Mouse (Mus musculus) embryonic facial prominence, embryonic 13.5 days (tissue): ENCODE measurements at regions not wholly inside any gene's neighbourhood (a gene's known extent, or its start where the extent isn't known, plus 50 kb on each side); places are given as distances from the start of the nearest gene placed in this dataset.

ENCODE experiments used
- ATAC-seq: fragments of 200-750 bp; cut with Nextera tagmentation; 2 replicates; pipeline ENCODE4 v1.8.0; 2017; ENCODE audit warnings: low read depth; ENCODE audit not compliant: insufficient number of reproducible peaks, insufficient read depth, low FRiP score, low TSS enrichment
- H3K27ac ChIP-seq: fragments of 300-500 bp; sonication (generic); 2 replicates; pipeline ENCODE4 v1.5.1; 2015; ENCODE audit warnings: moderate library complexity, mild to moderate bottlenecking, inconsistent platforms
- H3K27me3 ChIP-seq: fragments of 300-500 bp; sonication (generic); 2 replicates; pipeline ENCODE4 v1.6.1; 2015; ENCODE audit warnings: mild to moderate bottlenecking, inconsistent platforms
- H3K36me3 ChIP-seq: fragments of 300-500 bp; sonication (generic); 2 replicates; pipeline ENCODE4 v1.6.1; 2015; ENCODE audit warnings: mild to moderate bottlenecking, inconsistent platforms
- H3K4me1 ChIP-seq: fragments of 300-500 bp; sonication (generic); 2 replicates; pipeline ENCODE4 v1.6.1; 2015; ENCODE audit warnings: inconsistent platforms
- H3K4me2 ChIP-seq: fragments of 300-500 bp; sonication (generic); 2 replicates; pipeline ENCODE4 v1.6.1; 2015; ENCODE audit warnings: moderate library complexity, mild to moderate bottlenecking, inconsistent platforms
- H3K4me3 ChIP-seq: fragments of 300-500 bp; sonication (generic); 2 replicates; pipeline ENCODE4 v1.5.1; 2015; ENCODE audit warnings: mild to moderate bottlenecking, inconsistent platforms
- H3K9ac ChIP-seq: fragments of 300-500 bp; sonication (generic); 2 replicates; pipeline ENCODE4 v1.6.1; 2015; ENCODE audit warnings: mild to moderate bottlenecking, inconsistent platforms
- H3K9me3 ChIP-seq: fragments of 300-500 bp; sonication (generic); 2 replicates; pipeline ENCODE4 v1.6.1; 2016; ENCODE audit warnings: inconsistent platforms
- WGBS: fragments of 180-500 bp; shearing (Covaris S2); methylation state at CpG from one replicate; pipeline ENCODE4 v1.1.7; 2015; ENCODE audit warnings: mixed read lengths; 5-methylcytosine and 5-hydroxymethylcytosine counted together

- 0 out of 2 replicates have a peak, but pooled peaks cover 3% of the 10 kb centered on the region for H3K4me1 ChIP-seq
- H3K27ac ChIP-seq: no peak overlapping the region
- no peaks in the 10 kb centered on the region for H3K9me3 ChIP-seq
- H3K9ac ChIP-seq: no peak overlapping the region
- no peak overlapping the region for H3K4me2 ChIP-seq
- no peak for ATAC-seq
- H3K27me3 ChIP-seq: no peaks in the 10 kb centered on the region
- no peak overlapping the region for H3K4me3 ChIP-seq
- no peaks in the 10 kb centered on the region for H3K36me3 ChIP-seq
- WGBS: 37% methylated on average over 3 of the region's 3 CpGs
Observed at GRCm38 (mm10) chr5:28903805-28904320, 291.9 kb upstream of the Rnf32 start.

- Histone ChIP-seq H3K36me3 (no peaks in the 10 kb centered on the region), H3K4me2 (no peak overlapping the region), H3K27ac (no peak overlapping the region), H3K27me3 (no peaks in the 10 kb centered on the region), H3K9ac (no peak overlapping the region), H3K9me3 (no peaks in the 10 kb centered on the region), H3K4me3 (no peak overlapping the region), H3K4me1 (no peaks in the 10 kb centered on the region)
- 56% methylated on average over 10 of the region's 10 CpGs for WGBS
- no peak for ATAC-seq
Observed at GRCm38 (mm10) chr5:28892703-28893249, 303.0 kb upstream of the Rnf32 start.

DNA sequence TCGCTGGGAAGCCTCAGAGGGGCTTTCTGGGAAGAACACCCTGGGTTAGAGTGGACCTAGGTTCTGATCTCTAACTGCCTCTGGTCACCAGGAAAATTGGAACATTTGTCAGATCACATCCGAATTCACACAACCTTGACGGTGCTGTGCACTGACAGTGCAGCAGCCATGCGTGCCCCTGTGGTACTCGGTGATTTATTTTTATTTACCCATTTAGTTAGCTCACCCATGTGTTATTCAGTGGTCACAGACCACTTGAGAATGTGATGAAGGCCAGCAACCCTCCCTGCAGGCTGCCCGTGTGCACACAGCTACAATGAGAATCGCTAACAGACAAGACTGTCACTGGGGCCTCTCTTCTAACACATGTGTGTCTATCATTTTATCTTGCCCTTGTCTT, 303.8 kb upstream of the Rnf32 start:
- no peak overlapping the region for H3K9ac ChIP-seq
- 84% methylated on average over 7 of the region's 7 CpGs for WGBS

GRCm38 (mm10) chr5:28884746-28885365, 310.9 kb upstream of the Rnf32 start:
- Histone ChIP-seq H3K4me2 (no peak overlapping the region), H3K9ac (no peak overlapping the region), H3K36me3 (no peaks in the 10 kb centered on the region), H3K27me3 (no peaks in the 10 kb centered on the region), H3K4me3 (no peak overlapping the region), H3K4me1 (no peaks in the 10 kb centered on the region), H3K9me3 (no peaks in the 10 kb centered on the region), H3K27ac (no peak overlapping the region)
- 73% methylated on average over 5 of the region's 5 CpGs for WGBS
- no peak for ATAC-seq

More for the DNA sequence above, 303.8 kb upstream of the Rnf32 start:
- no peaks in the 10 kb centered on the region for H3K9me3 ChIP-seq
- no peaks in the 10 kb centered on the region for H3K4me1 ChIP-seq
- no peaks in the 10 kb centered on the region for H3K36me3 ChIP-seq
- no peak overlapping the region for H3K4me3 ChIP-seq
- H3K27me3 ChIP-seq: no peaks in the 10 kb centered on the region
- no peak overlapping the region for H3K4me2 ChIP-seq
- ATAC-seq: no peak
- no peak overlapping the region for H3K27ac ChIP-seq

DNA sequence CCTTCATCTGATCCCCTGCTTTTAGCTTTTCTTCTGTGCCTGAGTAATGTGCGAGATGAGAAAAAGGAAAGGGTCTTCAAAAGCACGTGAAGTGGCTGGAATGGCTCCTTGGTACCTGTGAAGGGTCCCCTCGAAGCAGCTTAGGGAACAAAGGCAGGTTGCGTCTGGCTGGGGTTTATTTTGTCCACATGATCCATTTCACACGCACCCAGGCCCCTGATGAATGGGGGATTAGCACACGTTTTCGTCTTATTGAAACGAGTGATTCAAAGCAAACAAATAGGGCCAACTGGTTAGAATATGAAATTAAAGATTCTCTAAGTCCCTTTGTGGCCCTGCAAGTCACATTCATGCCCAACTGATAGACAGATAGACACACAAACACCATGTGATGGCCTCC, 319.6 kb upstream of the Rnf32 start:
- Histone ChIP-seq H3K4me2 (no peak overlapping the region), H3K4me1 (no peaks in the 10 kb centered on the region), H3K36me3 (no peaks in the 10 kb centered on the region), H3K9me3 (no peaks in the 10 kb centered on the region), H3K4me3 (no peak overlapping the region), H3K27me3 (no peaks in the 10 kb centered on the region), H3K9ac (no peak overlapping the region), H3K27ac (no peak overlapping the region)
- WGBS: 70% methylated on average over 8 of the region's 8 CpGs
- no peak for ATAC-seq

- ATAC-seq: no peak
- Histone ChIP-seq H3K4me2 (no peak overlapping the region), H3K36me3 (no peaks in the 10 kb centered on the region), H3K27ac (no peak overlapping the region), H3K9me3 (no peaks in the 10 kb centered on the region), H3K4me3 (no peak overlapping the region), H3K4me1 (no peaks in the 10 kb centered on the region), H3K9ac (no peak overlapping the region), H3K27me3 (no peaks in the 10 kb centered on the region)
- 86% methylated on average over 3 of the region's 3 CpGs for WGBS
Observed at GRCm38 (mm10) chr5:28873600-28874265, 322.1 kb upstream of the Rnf32 start.

GRCm38 (mm10) chr5:28859604-28860371, 336.0 kb upstream of the Rnf32 start:
- WGBS: 77% methylated on average over 9 of the region's 9 CpGs
- H3K4me3 ChIP-seq: no peak overlapping the region
- H3K27me3 ChIP-seq: no peaks in the 10 kb centered on the region
- no peak for ATAC-seq
- H3K27ac ChIP-seq: no peak overlapping the region
- no peak overlapping the region for H3K4me2 ChIP-seq
- no peaks in the 10 kb centered on the region for H3K9me3 ChIP-seq
- H3K4me1 ChIP-seq: no peaks in the 10 kb centered on the region
- H3K36me3 ChIP-seq: no peaks in the 10 kb centered on the region
- no peak overlapping the region for H3K9ac ChIP-seq

DNA sequence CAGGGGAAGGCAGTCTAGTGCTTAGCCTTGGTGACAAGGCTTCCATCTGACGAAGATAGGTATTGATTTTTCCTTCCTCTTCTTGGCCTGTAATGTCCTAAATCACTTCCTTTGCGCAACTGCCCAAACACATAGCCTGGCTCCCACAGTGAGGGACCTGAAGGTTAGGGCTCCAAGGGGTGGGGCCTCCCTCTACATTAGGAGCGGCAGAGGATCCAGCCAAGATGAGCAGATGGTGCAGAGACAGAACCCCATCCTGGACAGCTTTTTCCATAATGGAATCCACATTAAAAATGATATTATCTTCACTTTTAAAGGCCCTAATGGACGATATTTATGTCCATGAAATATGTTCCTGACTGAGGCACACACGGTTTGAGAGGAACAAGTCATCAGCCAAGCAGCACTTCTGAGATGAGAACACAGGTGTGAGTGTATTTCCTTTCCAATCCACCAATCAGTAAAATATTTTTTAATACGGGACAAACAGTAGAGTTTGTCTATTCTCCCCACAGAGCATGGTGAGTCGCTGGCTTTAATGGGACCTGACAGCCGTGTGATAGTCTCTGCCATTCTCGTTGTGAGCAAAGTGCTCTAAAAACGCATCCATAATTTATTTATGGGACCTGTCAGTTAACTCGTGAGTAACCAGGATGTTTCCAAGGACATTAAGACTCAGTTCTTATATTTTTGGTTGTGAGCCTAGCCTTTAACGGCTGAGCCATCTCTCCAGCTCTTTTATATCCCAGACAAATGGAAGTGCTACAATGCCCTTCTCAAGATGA, 357.5 kb upstream of the Rnf32 start:
- H3K9ac ChIP-seq: no peak overlapping the region
- no peak overlapping the region for H3K27ac ChIP-seq
- no peak for ATAC-seq
- H3K4me3 ChIP-seq: no peak overlapping the region
- no peak overlapping the region for H3K4me2 ChIP-seq
- WGBS: 81% methylated on average over 12 of the region's 12 CpGs
- no peaks in the 10 kb centered on the region for H3K27me3 ChIP-seq
- 0 out of 2 replicates have a peak, but pooled peaks cover 6% of the 10 kb centered on the region for H3K4me1 ChIP-seq
- H3K36me3 ChIP-seq: no peaks in the 10 kb centered on the region
- no peaks in the 10 kb centered on the region for H3K9me3 ChIP-seq

GRCm38 (mm10) chr5:28819091-28819490, 352.0 kb upstream of the Shh start:
- no peak for ATAC-seq
- no peaks in the 10 kb centered on the region for H3K4me1 ChIP-seq
- no peak overlapping the region for H3K4me3 ChIP-seq
- no peaks in the 10 kb centered on the region for H3K36me3 ChIP-seq
- no peak overlapping the region for H3K9ac ChIP-seq
- H3K9me3 ChIP-seq: no peaks in the 10 kb centered on the region
- H3K27ac ChIP-seq: no peak overlapping the region
- H3K27me3 ChIP-seq: no peaks in the 10 kb centered on the region
- 87% methylated on average over 5 of the region's 5 CpGs for WGBS
- H3K4me2 ChIP-seq: no peak overlapping the region

DNA sequence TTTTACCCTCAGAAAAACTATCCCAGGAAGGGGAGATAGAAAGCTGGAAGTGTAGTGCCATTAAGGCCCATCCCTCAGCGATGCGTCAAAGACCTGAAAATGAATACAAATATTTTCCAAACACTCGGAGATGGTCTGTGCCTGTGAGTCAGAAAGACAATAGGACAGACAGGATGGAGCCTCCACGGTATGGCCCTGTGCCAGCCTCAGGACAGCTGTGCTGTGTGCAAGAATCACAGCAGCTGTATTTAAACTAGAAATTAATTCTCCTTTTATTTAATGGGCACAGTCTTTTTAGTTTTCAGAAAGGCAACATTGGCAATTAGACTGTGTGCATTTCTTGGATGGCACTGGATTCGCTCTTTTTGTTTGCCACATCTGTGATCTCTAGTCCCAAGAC, 340.9 kb upstream of the Shh start:
- H3K9me3 ChIP-seq: no peaks in the 10 kb centered on the region
- H3K4me3 ChIP-seq: no peak overlapping the region
- 0 out of 2 replicates have a peak, but pooled peaks cover 7% of the 10 kb centered on the region for H3K4me1 ChIP-seq
- H3K4me2 ChIP-seq: no peak overlapping the region
- no peaks in the 10 kb centered on the region for H3K27me3 ChIP-seq
- no peaks in the 10 kb centered on the region for H3K36me3 ChIP-seq
- H3K27ac ChIP-seq: no peak overlapping the region
- no peak overlapping the region for H3K9ac ChIP-seq
- WGBS: 65% methylated on average over 5 of the region's 5 CpGs
- ATAC-seq: no peak

DNA sequence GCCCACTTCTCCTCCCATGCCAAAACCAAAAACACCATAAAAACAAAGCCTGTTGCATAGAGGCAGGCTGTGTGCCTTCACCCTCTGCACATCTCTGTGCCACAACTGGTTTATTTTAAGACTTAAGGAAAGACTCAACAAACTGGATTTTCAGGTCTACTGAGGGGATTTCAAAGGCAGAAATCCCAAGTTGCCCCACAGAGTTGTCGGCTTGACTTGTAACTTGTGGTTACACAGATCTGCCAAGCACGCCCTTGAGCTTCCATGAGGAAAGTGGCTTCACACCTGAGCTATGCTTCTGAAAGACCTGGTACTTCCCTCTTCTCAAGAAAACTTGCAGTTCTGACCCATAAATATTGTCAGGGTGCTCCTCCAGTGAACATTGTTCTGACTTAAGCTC, 332.4 kb upstream of the Shh start:
- Histone ChIP-seq H3K4me2 (no peak overlapping the region), H3K9ac (no peak overlapping the region), H3K4me1 (no peaks in the 10 kb centered on the region), H3K27me3 (no peaks in the 10 kb centered on the region), H3K4me3 (no peak overlapping the region), H3K36me3 (no peaks in the 10 kb centered on the region), H3K27ac (no peak overlapping the region; the same call in none of the 2 replicates), H3K9me3 (no peaks in the 10 kb centered on the region)
- WGBS: 76% methylated on average over 2 of the region's 2 CpGs
- ATAC-seq: no peak
